Mouse (Mus musculus) CH12.LX (cell line): ENCODE results near the gene Cdh24. TPM values are rescaled to one million over a fixed set of nuclear protein-coding genes. Genes with fewer than 3 reads are reported as not detected.

Source experiments
- DNase-seq: peaks from one replicate; pipeline ENCODE4 v3.0.0-alpha.2; 2013; ENCODE audit errors: extremely low read depth
- H3K27ac ChIP-seq: 2 replicates; pipeline ENCODE4 v1.5.1; 2012; ENCODE audit warnings: low read depth, mild to moderate bottlenecking, control low read depth, moderate library complexity; ENCODE audit not compliant: insufficient read depth
- H3K27me3 ChIP-seq: replicated peaks from 2 replicates; pipeline ENCODE3; 2012; ENCODE audit warnings: inconsistent platforms
- H3K36me3 ChIP-seq, 2 experiments: replicated peaks in 1 of 2; 2 replicates each; pipeline versions ENCODE3 to v1.6.1; 2012; ENCODE audit warnings: inconsistent platforms in 1 of 2, low read length in 1 of 2, mild to moderate bottlenecking in 1 of 2, mixed read lengths in 1 of 2, moderate library complexity in 1 of 2; ENCODE audit not compliant: control insufficient read depth in 1 of 2, insufficient read depth in 1 of 2
- H3K4me1 ChIP-seq, 2 experiments: 2 replicates each; pipeline ENCODE4 v1.6.1; 2012; ENCODE audit warnings: inconsistent platforms in 1 of 2, moderate library complexity in 1 of 2; ENCODE audit not compliant: insufficient read depth in 2 of 2, control insufficient read depth in 1 of 2
- H3K4me2 ChIP-seq: 2 replicates; pipeline ENCODE4 v1.6.1; 2012; ENCODE audit warnings: low read depth, mild to moderate bottlenecking, control low read depth; ENCODE audit not compliant: poor library complexity, insufficient read depth, severe bottlenecking
- H3K4me3 ChIP-seq, 3 experiments: fragments of 150-350 bp in 1 of 3; sonication (generic) in 1 of 3; replicated peaks in 1 of 3; 2 replicates each; pipeline versions ENCODE3 to v1.5.1; 2011 to 2012; ENCODE audit warnings: low read depth in 2 of 3, low read length in 2 of 3, mild to moderate bottlenecking in 2 of 3, moderate library complexity in 2 of 3, control low read depth in 1 of 3, improper control_type of control experiment in 1 of 3, inconsistent platforms in 1 of 3, mixed read lengths in 1 of 3; ENCODE audit not compliant: poor library complexity in 1 of 3
- H3K79me2 ChIP-seq: replicated peaks from 2 replicates; pipeline ENCODE4 v1.6.1; 2012; ENCODE audit warnings: mild to moderate bottlenecking, moderate library complexity; ENCODE audit not compliant: control insufficient read depth, poor library complexity, insufficient read depth, severe bottlenecking; ENCODE audit errors: extremely low read depth
- H3K9ac ChIP-seq: 2 replicates; pipeline ENCODE4 v1.6.1; 2012; ENCODE audit warnings: low read depth, mild to moderate bottlenecking, control low read depth, moderate library complexity; ENCODE audit not compliant: insufficient read depth
- H3K9me3 ChIP-seq: replicated peaks from 2 replicates; pipeline ENCODE3; 2012; ENCODE audit warnings: low read length, inconsistent platforms, mixed read lengths
- CHD1 ChIP-seq: IDR thresholded peaks from 2 replicates; pipeline ENCODE4 v1.6.1; 2012; ENCODE audit warnings: low read depth, low read length, improper control_type of control experiment, inconsistent platforms
- CHD2 ChIP-seq: IDR thresholded peaks from 2 replicates; pipeline ENCODE4 v1.6.1; 2011; ENCODE audit warnings: low read length, improper control_type of control experiment
- ELF1 ChIP-seq: IDR thresholded peaks from 2 replicates; pipeline ENCODE4 v1.6.1; 2014; ENCODE audit warnings: low read depth, mild to moderate bottlenecking, inconsistent platforms, low read length, improper control_type of control experiment
- ETS1 ChIP-seq: conservative IDR thresholded peaks from 2 replicates; pipeline ENCODE4 v1.6.1; 2012; ENCODE audit warnings: low read depth, mild to moderate bottlenecking, inconsistent platforms, low read length, improper control_type of control experiment, moderate library complexity
- IRF4 ChIP-seq: IDR thresholded peaks from 2 replicates; pipeline ENCODE4 v1.6.1; 2014; ENCODE audit warnings: low read depth, mild to moderate bottlenecking, inconsistent platforms, low read length, improper control_type of control experiment
- JUN ChIP-seq: IDR thresholded peaks from 2 replicates; pipeline ENCODE4 v1.6.1; 2011; ENCODE audit warnings: low read depth, mild to moderate bottlenecking, low read length, improper control_type of control experiment, moderate library complexity; ENCODE audit not compliant: insufficient read depth
- JUND ChIP-seq: conservative IDR thresholded peaks from 2 replicates; pipeline ENCODE4 v1.6.1; 2011; ENCODE audit warnings: low read depth, low read length, improper control_type of control experiment
- MAFK ChIP-seq: IDR thresholded peaks from 2 replicates; pipeline ENCODE4 v1.6.1; 2011; ENCODE audit warnings: low read length, improper control_type of control experiment; ENCODE audit not compliant: insufficient replicate concordance
- MAZ ChIP-seq: IDR thresholded peaks from 2 replicates; pipeline ENCODE4 v1.6.1; 2012; ENCODE audit warnings: low read depth, mild to moderate bottlenecking, inconsistent platforms, low read length, improper control_type of control experiment, moderate library complexity
- MYC ChIP-seq: IDR thresholded peaks from 2 replicates; pipeline ENCODE4 v1.6.1; 2011; ENCODE audit warnings: low read depth, mild to moderate bottlenecking, improper control_type of control experiment, low read length
- NELFE ChIP-seq: IDR thresholded peaks from 2 replicates; pipeline ENCODE4 v1.6.1; 2011; ENCODE audit warnings: low read depth, low read length, improper control_type of control experiment
- NRF1 ChIP-seq: IDR thresholded peaks from 2 replicates; pipeline ENCODE4 v1.6.1; 2014; ENCODE audit warnings: low read depth, mild to moderate bottlenecking, inconsistent platforms, low read length, improper control_type of control experiment, moderate library complexity
- PAX5 ChIP-seq: IDR thresholded peaks from 2 replicates; pipeline ENCODE4 v1.6.1; 2012; ENCODE audit warnings: low read length, inconsistent platforms, mixed read lengths
- POLR2A ChIP-seq: IDR thresholded peaks from 2 replicates; pipeline ENCODE4 v1.6.1; 2011; ENCODE audit warnings: low read depth, mild to moderate bottlenecking, improper control_type of control experiment, low read length
- RAD21 ChIP-seq: IDR thresholded peaks from 2 replicates; pipeline ENCODE4 v1.6.1; 2011; ENCODE audit warnings: low read depth, mild to moderate bottlenecking, low read length, improper control_type of control experiment, moderate library complexity
- RCOR1 ChIP-seq: conservative IDR thresholded peaks from 2 replicates; pipeline ENCODE4 v1.6.1; 2012; ENCODE audit warnings: low read depth, mild to moderate bottlenecking, inconsistent platforms, low read length, improper control_type of control experiment
- SIN3A ChIP-seq: IDR thresholded peaks from 2 replicates; pipeline ENCODE4 v1.6.1; 2012; ENCODE audit warnings: low read length, improper control_type of control experiment, inconsistent platforms
- UBTF ChIP-seq: IDR thresholded peaks from 2 replicates; pipeline ENCODE4 v1.6.1; 2012; ENCODE audit warnings: low read depth, mild to moderate bottlenecking, inconsistent platforms, low read length, improper control_type of control experiment, moderate library complexity
- USF1 ChIP-seq: IDR thresholded peaks from 2 replicates; pipeline ENCODE4 v1.6.1; 2014; ENCODE audit warnings: low read depth, mild to moderate bottlenecking, inconsistent platforms, low read length, improper control_type of control experiment
- ZC3H11A ChIP-seq: IDR thresholded peaks from 2 replicates; pipeline ENCODE4 v1.6.1; 2012; ENCODE audit warnings: low read depth, mild to moderate bottlenecking, inconsistent platforms, low read length, improper control_type of control experiment
- ZKSCAN1 ChIP-seq: IDR thresholded peaks from 2 replicates; pipeline ENCODE4 v1.6.1; 2012; ENCODE audit warnings: low read depth, inconsistent platforms, low read length, improper control_type of control experiment, borderline replicate concordance
- ZMIZ1 ChIP-seq: IDR thresholded peaks from 2 replicates; pipeline ENCODE4 v1.6.1; 2012; ENCODE audit warnings: low read depth, mild to moderate bottlenecking, inconsistent platforms, low read length, improper control_type of control experiment
- ZNF384 ChIP-seq: IDR thresholded peaks from 2 replicates; pipeline ENCODE4 v1.6.1; 2012; ENCODE audit warnings: low read depth, low read length, improper control_type of control experiment, inconsistent platforms
- dilution Hi-C: fragments of 300-500 bp; cut with MboI; formaldehyde crosslinking; loops from 2 replicates; pipeline ENCODE4 v1.14.3; 2020; ENCODE audit warnings: low sequenced_read_pairs; ENCODE audit not compliant: extremely low pct_unique_long_range_greater_than_20kb, extremely low pct_ligation_motif_present
- in situ Hi-C: fragments of 300-500 bp; cut with MboI; formaldehyde crosslinking; loops from 3 replicates; pipeline ENCODE4 v1.14.3; 2019; ENCODE audit warnings: low sequenced_read_pairs, low pct_ligation_motif_present, low pct_unique_long_range_greater_than_20kb, mixed read lengths
- polyA plus RNA-seq: library from polyadenylated mRNA; unstranded; fragments of >175 nt; gene quantifications from 2 replicates; pipeline ENCODE4 v1.2.1, GENCODE M21; 2012; ENCODE audit warnings: low read depth; ENCODE audit not compliant: insufficient read length
- total RNA-seq, 2 experiments: library from RNA; depleted of rRNA; stranded (reverse); fragments of 300-350 nt in 1 of 2; fragments of >200 nt in 1 of 2; gene quantifications; 2 replicates each; pipeline ENCODE4 v1.2.3; 2012 to 2014

Cdh24 gene
- total and polyA plus RNA-seq, 3 experiments = 1.0 to 4.9 (median 1.6) TPM

DNA sequence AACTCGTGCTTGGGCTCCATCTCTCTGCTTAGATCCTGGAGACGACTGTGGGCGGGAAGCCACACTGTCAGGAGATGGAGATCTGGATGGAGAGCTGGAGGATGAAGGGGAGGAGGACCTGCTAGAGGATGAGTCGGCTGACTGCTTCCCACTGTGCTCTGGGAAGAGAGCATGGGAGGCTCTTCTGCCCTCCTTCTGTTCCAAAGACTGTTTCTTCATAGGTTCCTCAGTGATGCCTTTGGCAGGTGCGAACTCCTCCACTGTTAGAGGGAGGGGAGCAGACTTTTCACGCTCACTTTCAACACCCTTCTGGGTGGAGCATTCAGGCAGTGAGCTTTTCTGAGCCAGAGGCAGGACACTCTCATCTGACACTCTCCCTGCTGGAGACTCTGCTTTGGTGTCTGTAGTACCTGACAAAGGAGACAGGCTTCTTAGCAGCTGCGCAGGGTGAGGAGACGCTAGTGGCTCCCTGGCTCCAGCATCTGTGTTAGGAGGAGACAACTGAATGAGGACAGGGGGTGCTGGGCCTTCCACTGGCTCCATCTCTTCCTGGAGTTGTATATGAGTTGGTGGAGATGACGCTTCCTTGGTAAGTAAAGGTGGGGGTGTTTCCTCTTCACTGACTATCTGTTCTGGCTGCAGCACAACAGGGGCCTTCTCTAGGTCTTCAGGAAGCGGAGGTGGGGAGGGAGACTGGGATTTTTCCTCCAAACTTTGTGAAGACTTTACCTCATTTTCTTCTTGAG is 23.5 kb upstream of the Cdh24 start:
- peaks cover 73 to 94% of the 10 kb centered on the region in 2 experiments for H3K36me3 ChIP-seq
- H3K9ac ChIP-seq = no peak overlapping the region
- dilution Hi-C loops = no loop called here

DNA sequence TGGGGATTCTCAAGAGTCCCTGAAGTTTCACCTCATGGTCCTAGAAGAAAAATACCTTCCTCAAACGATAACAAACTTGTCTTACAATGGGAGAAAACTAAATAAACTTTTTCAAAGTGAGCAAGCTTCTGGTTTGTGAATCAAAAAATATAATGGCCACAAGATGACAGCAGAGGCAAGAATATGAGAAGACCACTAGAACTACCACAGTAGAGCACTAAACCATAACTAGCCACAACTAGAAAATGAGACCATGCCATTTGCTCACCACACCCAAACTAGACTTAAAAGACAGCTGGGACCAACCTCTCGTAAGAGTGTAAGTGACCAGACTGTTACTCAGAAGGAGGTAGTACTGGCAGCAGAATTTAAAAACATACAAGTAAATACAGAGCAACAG is 18.8 kb upstream of the Cdh24 start:
- Histone ChIP-seq H3K4me1 (no peaks in the 10 kb centered on the region), H3K9ac (no peak overlapping the region), H3K4me2 (no peak overlapping the region), H3K36me3 (peaks cover 72 to 95% of the 10 kb centered on the region in 2 experiments), H3K27me3 (no peaks in the 10 kb centered on the region), H3K4me3 (no peak overlapping the region), H3K27ac (no peak overlapping the region), H3K9me3 (no peaks in the 10 kb centered on the region), H3K79me2 (no peaks in the 10 kb centered on the region)
- DNase-seq = no peak
- dilution Hi-C loops (no loop called here), in situ Hi-C loops (no loop called here)
- TF ChIP-seq POLR2A (no peak), SIN3A (no peak), USF1 (no peak), CHD1 (no peak), CHD2 (no peak), UBTF (no peak), IRF4 (no peak)

More for the DNA sequence above, 23.5 kb upstream of the Cdh24 start:
- Histone ChIP-seq H3K27me3 (no peaks in the 10 kb centered on the region), H3K79me2 (no peaks in the 10 kb centered on the region; the same call in none of the 2 replicates), H3K4me2 (no peak overlapping the region), H3K4me3 (no peak overlapping the region), H3K27ac (no peak overlapping the region), H3K9me3 (no peaks in the 10 kb centered on the region), H3K4me1 (no peaks in the 10 kb centered on the region)
- in situ Hi-C loops = no loop called here
- DNase-seq = no peak
- TF ChIP-seq MAZ (no peak), JUN (no peak), NELFE (no peak), ETS1 (no peak), RCOR1 (no peak), NRF1 (no peak), ZMIZ1 (no peak), ZNF384 (no peak), ZKSCAN1 (no peak), MYC (no peak), JUND (no peak), CHD2 (no peak), SIN3A (no peak), ZC3H11A (no peak), ELF1 (no peak), MAFK (no peak), RAD21 (no peak), PAX5 (no peak)
